Mouse (Mus musculus): ENCODE data around the gene Sstr5. TPM values are rescaled to one million over a fixed set of nuclear protein-coding genes. Genes with fewer than 3 reads are reported as not detected.

The Sstr5 gene
- polyA plus RNA-seq, 1 experiment from 2014 or later: 0.16 TPM

- H3K27me3 ChIP-seq (ENCODE audit: control insufficient read depth, insufficient read depth, low read length): no peaks in the 10 kb centered on the region
- H3K9ac ChIP-seq (ENCODE audit: low read length): no peak overlapping the region
- H3K4me2 ChIP-seq (ENCODE audit: low read length): no peak overlapping the region
- WGBS: 80% methylated on average over 5 of the region's 5 CpGs
- no peaks in the 10 kb centered on the region for H3K9me3 ChIP-seq (ENCODE audit: control insufficient read depth, low read length)
- no peak overlapping the region for H3K27ac ChIP-seq (replicated peaks in 1 of 2; ENCODE audit: control insufficient read depth in 1 of 2, insufficient read depth in 1 of 2, low read depth in 2 of 2, low read length in 2 of 2)
- no peaks in the 10 kb centered on the region for H3K36me3 ChIP-seq (ENCODE audit: control insufficient read depth, insufficient read depth, low read length)
- H3K4me3 ChIP-seq (ENCODE audit: control insufficient read depth in 1 of 2, insufficient read depth in 1 of 2, low read depth in 1 of 2, low read length in 2 of 2): no peak overlapping the region
- H3K4me1 ChIP-seq (ENCODE audit: control insufficient read depth in 2 of 2, insufficient read depth in 2 of 2, low read length in 2 of 2): peaks cover 3 to 5% of the 10 kb centered on the region in 2 experiments; a peak in 1 of 4 replicates
- ATAC-seq (ENCODE audit: insufficient number of reproducible peaks, insufficient read depth, low FRiP score, low read depth): no peak
Observed at GRCm38 (mm10) chr17:25519511-25519910, 22.4 kb upstream of the Sstr5 start.

- ATAC-seq (ENCODE audit: insufficient number of reproducible peaks, insufficient read depth, low FRiP score, low read depth): no peak
- Histone ChIP-seq H3K27ac (replicated peaks in 1 of 2; ENCODE audit: control insufficient read depth in 1 of 2, insufficient read depth in 1 of 2, low read depth in 2 of 2, low read length in 2 of 2) (no peak overlapping the region), H3K4me1 (ENCODE audit: control insufficient read depth in 2 of 2, insufficient read depth in 2 of 2, low read length in 2 of 2) (peaks cover 3 to 5% of the 10 kb centered on the region in 2 experiments; a peak in 1 of 4 replicates), H3K9me3 (ENCODE audit: control insufficient read depth, low read length) (0 out of 2 replicates have a peak, but pooled peaks cover 4% of the 10 kb centered on the region), H3K27me3 (ENCODE audit: control insufficient read depth, insufficient read depth, low read length) (no peaks in the 10 kb centered on the region), H3K4me3 (ENCODE audit: control insufficient read depth in 1 of 2, insufficient read depth in 1 of 2, low read depth in 1 of 2, low read length in 2 of 2) (no peak overlapping the region), H3K4me2 (ENCODE audit: low read length) (no peak overlapping the region), H3K36me3 (ENCODE audit: control insufficient read depth, insufficient read depth, low read length) (no peaks in the 10 kb centered on the region), H3K9ac (ENCODE audit: low read length) (no peak overlapping the region)
- 88% methylated on average over 17 of the region's 17 CpGs for WGBS
Observed at GRCm38 (mm10) chr17:25518144-25518543, 21.1 kb upstream of the Sstr5 start.

- ATAC-seq (ENCODE audit: insufficient number of reproducible peaks, insufficient read depth, low FRiP score, low read depth): no peak
- no peaks in the 10 kb centered on the region for H3K27me3 ChIP-seq (ENCODE audit: control insufficient read depth, insufficient read depth, low read length)
Observed at GRCm38 (mm10) chr17:25516315-25516714, 19.2 kb upstream of the Sstr5 start.

GRCm38 (mm10) chr17:25514055-25514454 is 17.0 kb upstream of the Sstr5 start:
- no peak overlapping the region for H3K27ac ChIP-seq (replicated peaks in 1 of 2; ENCODE audit: control insufficient read depth in 1 of 2, insufficient read depth in 1 of 2, low read depth in 2 of 2, low read length in 2 of 2)
- H3K4me2 ChIP-seq (ENCODE audit: low read length): no peak overlapping the region
- peaks cover 3 to 5% of the 10 kb centered on the region in 2 experiments; a peak in 1 of 4 replicates for H3K4me1 ChIP-seq (ENCODE audit: control insufficient read depth in 2 of 2, insufficient read depth in 2 of 2, low read length in 2 of 2)
- no peak for ATAC-seq (ENCODE audit: insufficient number of reproducible peaks, insufficient read depth, low FRiP score, low read depth)
- H3K4me3 ChIP-seq (ENCODE audit: control insufficient read depth in 1 of 2, insufficient read depth in 1 of 2, low read depth in 1 of 2, low read length in 2 of 2): no peak overlapping the region
- no peaks in the 10 kb centered on the region for H3K36me3 ChIP-seq (ENCODE audit: control insufficient read depth, insufficient read depth, low read length)
- 90% methylated on average over 2 of the region's 2 CpGs for WGBS
- no peak overlapping the region for H3K9ac ChIP-seq (ENCODE audit: low read length)
- H3K9me3 ChIP-seq (ENCODE audit: control insufficient read depth, low read length): 0 out of 2 replicates have a peak, but pooled peaks cover 4% of the 10 kb centered on the region
- H3K27me3 ChIP-seq (ENCODE audit: control insufficient read depth, insufficient read depth, low read length): no peaks in the 10 kb centered on the region

More at GRCm38 (mm10) chr17:25516315-25516714, 19.2 kb upstream of the Sstr5 start:
- no peak overlapping the region for H3K9ac ChIP-seq (ENCODE audit: low read length)
- H3K4me3 ChIP-seq (ENCODE audit: control insufficient read depth in 1 of 2, insufficient read depth in 1 of 2, low read depth in 1 of 2, low read length in 2 of 2): no peak overlapping the region
- H3K27ac ChIP-seq (replicated peaks in 1 of 2; ENCODE audit: control insufficient read depth in 1 of 2, insufficient read depth in 1 of 2, low read depth in 2 of 2, low read length in 2 of 2): no peak overlapping the region
- H3K4me1 ChIP-seq (ENCODE audit: control insufficient read depth in 2 of 2, insufficient read depth in 2 of 2, low read length in 2 of 2): peaks cover 3 to 5% of the 10 kb centered on the region in 2 experiments; a peak in 1 of 4 replicates
- H3K36me3 ChIP-seq (ENCODE audit: control insufficient read depth, insufficient read depth, low read length): no peaks in the 10 kb centered on the region
- WGBS: 19% methylated on average over 5 of the region's 5 CpGs
- 0 out of 2 replicates have a peak, but pooled peaks cover 4% of the 10 kb centered on the region for H3K9me3 ChIP-seq (ENCODE audit: control insufficient read depth, low read length)
- no peak overlapping the region for H3K4me2 ChIP-seq (ENCODE audit: low read length)

- no peak overlapping the region for H3K27ac ChIP-seq (replicated peaks in 1 of 2; ENCODE audit: control insufficient read depth in 1 of 2, insufficient read depth in 1 of 2, low read depth in 2 of 2, low read length in 2 of 2)
- H3K4me3 ChIP-seq (ENCODE audit: control insufficient read depth in 1 of 2, insufficient read depth in 1 of 2, low read depth in 1 of 2, low read length in 2 of 2): no peak overlapping the region
- ATAC-seq (ENCODE audit: insufficient number of reproducible peaks, insufficient read depth, low FRiP score, low read depth): no peak
- no peaks in the 10 kb centered on the region for H3K36me3 ChIP-seq (ENCODE audit: control insufficient read depth, insufficient read depth, low read length)
- no peak overlapping the region for H3K9ac ChIP-seq (ENCODE audit: low read length)
- no peak overlapping the region for H3K4me2 ChIP-seq (ENCODE audit: low read length)
- H3K27me3 ChIP-seq (ENCODE audit: control insufficient read depth, insufficient read depth, low read length): no peaks in the 10 kb centered on the region
- H3K9me3 ChIP-seq (ENCODE audit: control insufficient read depth, low read length): 0 out of 2 replicates have a peak, but pooled peaks cover 4% of the 10 kb centered on the region
- H3K4me1 ChIP-seq (ENCODE audit: control insufficient read depth in 2 of 2, insufficient read depth in 2 of 2, low read length in 2 of 2): peaks cover 3 to 5% of the 10 kb centered on the region in 2 experiments; a peak in 1 of 4 replicates
- 83% methylated on average over 3 of the region's 3 CpGs for WGBS
Observed at GRCm38 (mm10) chr17:25511876-25512275, 14.8 kb upstream of the Sstr5 start.

GRCm38 (mm10) chr17:25510074-25510830 is 13.2 kb upstream of the Sstr5 start:
- 68% methylated on average over 10 of the region's 10 CpGs for WGBS

GRCm38 (mm10) chr17:25508860-25509577 is 11.9 kb upstream of the Sstr5 start:
- 52% methylated on average over 7 of the region's 7 CpGs for WGBS
- Histone ChIP-seq H3K36me3 (ENCODE audit: control insufficient read depth, insufficient read depth, low read length) (no peaks in the 10 kb centered on the region), H3K27ac (replicated peaks in 1 of 2; ENCODE audit: control insufficient read depth in 1 of 2, insufficient read depth in 1 of 2, low read depth in 2 of 2, low read length in 2 of 2) (no peak overlapping the region), H3K27me3 (ENCODE audit: control insufficient read depth, insufficient read depth, low read length) (no peaks in the 10 kb centered on the region), H3K9me3 (ENCODE audit: control insufficient read depth, low read length) (0 out of 2 replicates have a peak, but pooled peaks cover 2% of the 10 kb centered on the region), H3K4me3 (ENCODE audit: control insufficient read depth in 1 of 2, insufficient read depth in 1 of 2, low read depth in 1 of 2, low read length in 2 of 2) (no peak overlapping the region), H3K4me2 (ENCODE audit: low read length) (no peak overlapping the region), H3K9ac (ENCODE audit: low read length) (no peak overlapping the region), H3K4me1 (ENCODE audit: control insufficient read depth in 2 of 2, insufficient read depth in 2 of 2, low read length in 2 of 2) (no peaks in the 10 kb centered on the region)
- ATAC-seq (ENCODE audit: insufficient number of reproducible peaks, insufficient read depth, low FRiP score, low read depth): no peak

More at GRCm38 (mm10) chr17:25510074-25510830, 13.2 kb upstream of the Sstr5 start:
- no peak for ATAC-seq (ENCODE audit: insufficient number of reproducible peaks, insufficient read depth, low FRiP score, low read depth)
- Histone ChIP-seq H3K9me3 (ENCODE audit: control insufficient read depth, low read length) (0 out of 2 replicates have a peak, but pooled peaks cover 4% of the 10 kb centered on the region), H3K27me3 (ENCODE audit: control insufficient read depth, insufficient read depth, low read length) (no peaks in the 10 kb centered on the region), H3K36me3 (ENCODE audit: control insufficient read depth, insufficient read depth, low read length) (no peaks in the 10 kb centered on the region), H3K4me3 (ENCODE audit: control insufficient read depth in 1 of 2, insufficient read depth in 1 of 2, low read depth in 1 of 2, low read length in 2 of 2) (no peak overlapping the region), H3K4me1 (ENCODE audit: control insufficient read depth in 2 of 2, insufficient read depth in 2 of 2, low read length in 2 of 2) (no peaks in the 10 kb centered on the region), H3K27ac (replicated peaks in 1 of 2; ENCODE audit: control insufficient read depth in 1 of 2, insufficient read depth in 1 of 2, low read depth in 2 of 2, low read length in 2 of 2) (no peak overlapping the region), H3K9ac (ENCODE audit: low read length) (no peak overlapping the region), H3K4me2 (ENCODE audit: low read length) (no peak overlapping the region)

All from heart, embryonic 14.5 days (tissue).